Mouse (Mus musculus): ENCODE results near the gene Tmem205. TPM values are rescaled to one million over a fixed set of nuclear protein-coding genes. Genes with fewer than 3 reads are reported as not detected.

Tmem205 gene
- polyA plus RNA-seq (2015; fragmentation: Nextera tagmentation; extraction: Ambion mirVana): 29.6 and 31.1 TPM in 2 replicates

GRCm38 (mm10) chr9:21927208-21927753 is at the start of gene Tmem205, which contains the start of gene Ccdc159:
TSS of gene Tmem205 (minus strand) at chr9:21927556.
TSS of gene Ccdc159 (plus strand) at chr9:21927471.
- DNase-seq (ENCODE audit: low spot score): peak; percentile 41

DNA sequence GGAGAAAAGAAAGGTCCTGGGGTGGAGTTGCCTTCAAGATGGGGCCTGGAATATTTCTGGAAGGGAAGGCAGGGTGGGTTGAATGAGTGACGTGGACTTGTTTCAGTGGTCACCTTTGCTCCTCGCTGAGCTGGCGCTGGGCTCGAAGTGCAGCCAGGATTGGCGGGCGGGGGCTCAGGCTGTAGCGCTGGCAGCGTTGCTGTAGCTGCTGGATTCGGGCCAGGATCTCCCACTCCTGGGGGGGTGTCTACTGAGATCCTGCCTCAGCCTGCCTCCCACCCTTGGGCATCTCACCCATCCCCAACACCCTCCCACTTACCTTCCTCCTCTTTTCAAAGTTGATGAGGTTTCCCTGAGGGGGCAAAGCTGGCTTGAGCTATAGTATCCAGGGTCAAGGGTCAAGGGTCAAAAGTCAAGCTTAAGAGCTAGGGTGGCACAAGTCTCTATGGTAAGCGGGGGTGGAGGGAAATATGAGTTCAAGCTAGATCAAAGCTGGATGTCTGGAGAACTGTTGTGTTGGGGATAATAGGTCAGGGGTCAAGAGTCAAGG is 49.3 kb upstream of the Tmem205 start:
- no peak for DNase-seq (ENCODE audit: low spot score)

DNA sequence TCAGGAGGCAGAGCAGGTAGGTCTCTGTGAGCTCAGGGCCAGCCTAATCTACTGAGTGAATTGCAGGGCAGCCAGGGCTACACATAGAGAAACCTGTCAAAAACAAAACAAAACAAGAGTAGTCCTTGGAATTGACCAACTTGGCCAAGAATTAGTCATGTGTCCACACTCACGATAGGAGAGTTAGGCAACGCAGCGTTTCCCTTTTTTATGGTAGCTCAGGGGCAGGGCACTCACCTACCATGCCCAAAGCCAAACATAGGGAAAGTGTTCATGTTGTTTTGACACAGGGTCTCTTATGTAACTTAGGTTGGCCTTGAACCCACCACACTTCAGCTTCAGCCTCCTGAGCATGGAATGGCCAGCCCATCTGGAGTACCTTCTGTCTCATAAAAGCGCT is 41.9 kb upstream of the Tmem205 start:
- no peak for DNase-seq (ENCODE audit: low spot score)

- DNase-seq (ENCODE audit: low spot score): no peak
Measured at GRCm38 (mm10) chr9:21968883-21969282, 41.5 kb upstream of the Tmem205 start.

DNA sequence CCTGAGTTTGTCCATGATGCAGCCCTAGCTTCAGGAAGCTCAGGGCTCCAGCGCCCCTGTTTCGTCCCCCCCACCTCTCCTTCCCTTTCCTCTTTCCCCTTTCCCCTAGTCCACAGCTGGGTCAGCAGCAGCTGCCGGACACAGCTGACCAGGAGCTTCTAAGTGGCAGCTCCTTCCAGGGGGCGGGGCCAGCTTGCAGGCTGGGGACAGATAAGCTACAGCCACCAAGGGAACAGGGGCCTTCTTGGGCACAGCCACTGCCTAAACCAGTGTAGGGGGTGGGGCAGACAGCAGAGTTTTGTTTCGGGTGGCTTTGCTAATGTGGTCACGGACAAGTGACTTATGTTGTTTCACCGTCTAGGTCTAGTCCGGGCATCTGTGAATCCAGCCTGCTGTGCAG is 36.1 kb upstream of the Tmem205 start, which contains the start of gene Epor:
Epor (minus strand) TSS at position 90 of the 400 bp plus-strand sequence.
- no peak for DNase-seq (ENCODE audit: low spot score)

GRCm38 (mm10) chr9:21962416-21963059 is 35.2 kb upstream of the Tmem205 start:
- peak; percentile 74 for DNase-seq (ENCODE audit: low spot score)

- no peak for DNase-seq (ENCODE audit: low spot score)
Measured at GRCm38 (mm10) chr9:21962010-21962409, 34.7 kb upstream of the Tmem205 start.

GRCm38 (mm10) chr9:21961366-21961980 is 34.1 kb upstream of the Tmem205 start:
- no peak for DNase-seq (ENCODE audit: low spot score)

DNA sequence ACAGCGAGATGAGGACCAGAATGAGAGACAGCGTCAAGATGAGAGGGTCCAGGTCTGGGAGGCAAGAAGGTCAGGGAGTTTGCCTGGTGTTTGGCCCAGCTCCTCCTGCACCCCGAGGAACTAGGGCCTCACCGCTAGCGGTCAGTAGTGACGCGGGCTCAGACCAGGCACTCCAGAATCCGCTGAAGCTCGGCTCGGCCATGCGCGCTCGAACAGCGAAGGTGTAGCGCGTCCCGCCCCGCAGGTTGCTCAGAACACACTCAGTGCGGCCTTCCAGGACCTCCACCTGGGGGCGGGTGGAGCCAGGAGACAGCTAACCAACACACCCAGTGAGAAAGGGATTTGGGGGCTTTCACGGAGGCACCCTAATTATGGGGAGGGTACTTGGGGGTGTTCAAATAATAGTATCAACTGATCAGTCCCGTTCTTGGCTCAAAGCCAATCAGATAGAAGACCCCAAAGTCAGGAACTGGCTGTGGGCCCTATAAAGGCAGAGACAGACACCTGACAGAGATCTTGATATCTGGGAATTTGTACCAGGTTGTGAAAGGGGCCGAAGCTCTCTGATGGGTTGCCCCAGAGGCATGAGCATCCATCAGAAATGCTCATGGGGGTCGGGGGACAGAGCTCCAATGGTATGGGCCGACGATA is 33.3 kb upstream of the Tmem205 start:
- no peak for DNase-seq (ENCODE audit: low spot score)

- no peak for DNase-seq (ENCODE audit: low spot score)
Measured at GRCm38 (mm10) chr9:21960135-21960534, 32.8 kb upstream of the Tmem205 start.

- DNase-seq (ENCODE audit: low spot score): no peak
Measured at GRCm38 (mm10) chr9:21959244-21959643, 31.9 kb upstream of the Tmem205 start.

- no peak for DNase-seq (ENCODE audit: low spot score)
Measured at GRCm38 (mm10) chr9:21958372-21958771, 31.0 kb upstream of the Tmem205 start.

- peak; percentile 99 for DNase-seq (ENCODE audit: low spot score)
Measured at GRCm38 (mm10) chr9:21955570-21956281, 28.4 kb upstream of the Tmem205 start, which contains the start of gene Swsap1. TSS of gene Swsap1 (plus strand) at chr9:21955755.

DNA sequence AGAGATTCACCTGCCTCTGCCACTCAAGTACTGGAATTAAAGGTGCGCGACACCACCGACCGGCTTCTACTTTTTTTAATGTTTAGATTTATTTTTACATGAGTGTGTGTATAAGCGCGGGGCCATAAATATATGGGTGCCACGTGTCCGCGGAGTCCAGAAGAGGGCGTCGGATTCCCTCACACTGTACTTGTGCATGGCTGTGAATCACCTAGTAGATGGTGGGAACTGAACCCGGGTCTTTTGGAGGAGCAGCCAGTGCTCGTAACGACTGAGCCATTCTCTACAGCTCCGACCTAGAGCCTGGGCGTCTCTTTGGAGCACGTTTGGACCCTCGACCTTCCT is 27.8 kb upstream of the Tmem205 start:
- no peak for DNase-seq (ENCODE audit: low spot score)

DNA sequence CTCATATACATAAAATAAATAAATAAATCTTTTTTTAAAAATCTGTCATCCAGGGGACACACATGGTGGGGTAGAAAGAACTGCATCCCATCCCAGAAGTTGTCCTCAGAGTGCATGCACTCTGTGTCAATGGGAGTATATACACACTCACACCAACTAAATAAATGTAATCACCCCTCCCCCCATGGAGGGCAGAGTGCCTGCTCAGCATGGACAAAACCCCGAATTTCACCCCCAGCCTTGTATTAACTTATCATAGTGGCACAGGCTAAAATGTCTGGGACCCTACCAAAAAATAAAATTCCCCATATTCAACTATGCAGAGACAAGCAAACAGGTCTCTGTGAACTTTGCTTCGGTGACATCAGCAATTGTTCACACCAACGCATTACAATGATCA is 27.3 kb upstream of the Tmem205 start:
- no peak for DNase-seq (ENCODE audit: low spot score)

DNA sequence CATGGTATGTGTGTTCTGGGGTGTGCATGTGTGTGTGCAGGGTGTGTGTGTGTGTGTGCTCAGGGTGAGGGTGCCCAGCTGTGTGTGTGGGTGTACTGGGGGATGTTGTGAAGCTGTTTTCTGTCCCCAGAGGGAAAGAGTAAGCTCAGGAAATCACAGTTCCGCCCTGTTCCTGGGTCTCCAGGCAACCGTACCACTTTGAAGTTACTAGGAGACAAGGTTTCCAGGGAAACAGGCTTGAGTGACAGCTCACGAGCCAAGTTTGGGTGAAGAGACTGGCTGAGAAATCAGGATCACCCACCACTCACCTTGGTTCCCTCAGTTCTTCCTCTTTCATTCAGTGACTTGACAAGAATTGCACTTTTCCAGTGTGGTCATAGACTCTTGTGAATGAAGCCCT is 26.2 kb upstream of the Tmem205 start:
- no peak for DNase-seq (ENCODE audit: low spot score)

DNA sequence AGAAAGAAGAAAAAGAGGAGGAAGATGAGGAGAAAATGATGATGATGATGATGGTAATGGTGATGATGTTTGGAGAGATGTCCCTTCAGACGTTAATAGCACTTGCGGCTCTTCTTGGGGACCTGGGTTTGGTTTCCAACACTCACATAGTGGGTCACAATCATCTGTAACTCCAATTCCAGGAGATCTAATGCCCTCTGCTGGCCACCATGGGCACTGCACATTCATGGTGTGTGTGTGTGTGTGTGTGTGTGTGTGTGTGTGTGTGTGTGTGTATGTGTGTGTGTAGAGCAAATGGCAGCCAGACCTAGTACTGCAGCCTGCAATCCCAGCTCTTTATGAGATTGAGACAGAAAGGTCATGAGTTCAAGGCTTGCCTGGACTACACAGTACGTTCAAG is 24.6 kb upstream of the Tmem205 start:
- DNase-seq (ENCODE audit: low spot score): no peak

DNA sequence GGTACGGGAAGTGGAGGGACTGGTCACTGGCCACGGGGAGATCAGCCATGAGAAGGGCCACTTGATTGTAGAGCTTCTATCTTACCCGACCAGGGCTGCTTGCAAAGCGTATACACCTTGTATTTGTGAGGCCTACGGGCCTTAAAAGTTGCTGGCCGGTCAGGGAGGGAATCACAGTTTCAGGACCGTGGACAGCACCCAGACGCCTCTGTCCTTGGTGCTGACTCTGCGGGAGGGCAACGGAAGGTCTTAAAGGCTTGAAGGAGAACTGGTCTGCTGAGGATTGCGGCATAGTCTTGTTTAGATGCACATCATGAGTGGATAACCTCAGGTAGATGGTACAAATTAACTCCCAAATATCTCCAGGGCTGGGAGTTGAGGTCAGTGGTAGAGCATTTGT is 23.0 kb upstream of the Tmem205 start:
- DNase-seq (ENCODE audit: low spot score): peak; percentile 77

- no peak for DNase-seq (ENCODE audit: low spot score)
Measured at GRCm38 (mm10) chr9:21948790-21949189, 21.4 kb upstream of the Tmem205 start.

GRCm38 (mm10) chr9:21948146-21948545 is 20.8 kb upstream of the Tmem205 start:
- DNase-seq (ENCODE audit: low spot score): no peak

DNA sequence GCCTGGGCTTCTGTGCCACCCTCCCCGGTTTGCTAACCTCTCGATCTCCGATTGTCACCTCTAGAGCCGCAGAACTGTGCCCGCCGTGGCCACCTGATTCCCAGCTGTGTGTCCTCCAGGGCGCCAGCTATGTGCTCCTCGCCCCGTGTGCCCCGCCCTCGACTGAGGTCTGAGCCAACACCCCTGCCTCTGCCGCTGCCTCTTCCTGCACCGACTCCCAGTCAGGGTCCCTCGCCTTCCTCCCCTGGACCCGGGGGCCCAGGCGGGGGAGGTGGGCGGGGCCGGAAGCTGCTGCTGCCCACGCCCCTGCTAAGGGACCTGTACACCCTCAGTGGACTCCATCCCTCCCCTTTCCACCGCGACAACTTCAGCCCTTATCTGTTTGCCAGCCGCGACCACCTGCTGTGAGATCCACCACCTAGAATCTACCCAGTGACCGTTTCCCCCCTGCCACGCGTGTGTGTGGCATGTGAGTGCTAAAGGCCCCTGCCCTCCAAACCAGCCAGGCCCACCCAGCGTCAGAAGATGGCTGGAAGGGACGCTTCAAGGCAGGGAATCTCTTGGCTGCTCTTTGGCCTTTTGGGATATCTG is 20.3 kb upstream of the Tmem205 start:
- DNase-seq (ENCODE audit: low spot score): no peak

Measured in thymus, postnatal 0 days (tissue).